Mouse (Mus musculus): ENCODE data around the gene Tsfm. TPM values are rescaled to one million over a fixed set of nuclear protein-coding genes. Genes with fewer than 3 reads are reported as not detected.
"Not testable (repeated sequence)": the region's sequence is repeated elsewhere in the genome, so short reads cannot be mapped to it uniquely, and the experiment has no call there.

Gene Tsfm
- polyA plus RNA-seq, 1 experiment from 2014 or later, result 65.3 TPM

DNA sequence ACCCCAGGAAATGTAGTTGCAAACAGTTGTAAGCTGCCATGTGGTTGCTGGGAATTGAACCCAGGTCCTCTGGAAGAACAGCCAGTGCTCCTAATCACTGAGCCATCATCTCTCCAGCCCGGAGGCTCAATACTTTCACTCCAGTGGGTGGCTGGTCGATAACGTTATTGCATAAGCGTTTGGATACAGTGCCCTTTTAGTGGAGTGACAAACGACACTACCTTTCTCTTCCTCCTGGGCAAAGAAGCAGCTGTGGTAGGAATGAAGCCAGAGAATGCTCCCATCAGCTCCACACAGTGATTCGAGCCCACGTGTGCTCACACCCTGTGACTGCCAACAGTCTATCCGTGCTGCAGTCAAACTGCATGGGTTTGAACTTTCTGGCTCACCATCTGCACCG is 40.6 kb upstream of the Tsfm start:
- peak overlapping the region; percentile 77; the same call in 1 of the 2 replicates for H3K9ac ChIP-seq
- 78% methylated on average over 9 of the region's 9 CpGs for WGBS

GRCm38 (mm10) chr10:127070190-127071121 is 39.8 kb upstream of the Tsfm start, which contains the start of gene Tspan31:
Gene Tspan31 (minus strand): TSS chr10:127070264.
- peaks cover 30% of the 10 kb centered on the region for H3K36me3 ChIP-seq
- peaks cover 34% of the 10 kb centered on the region for H3K4me1 ChIP-seq
- peaks cover 7% of the 10 kb centered on the region; the same call in 1 of the 2 replicates for H3K27me3 ChIP-seq
- H3K4me2 ChIP-seq (replicated peaks), result peak within 1 kb of the TSS; percentile 96
- peak; percentile 90 for ATAC-seq (ENCODE audit: low FRiP score)
- 2% methylated on average over 36 of the region's 36 CpGs for WGBS
- H3K27ac ChIP-seq, result peak within 1 kb of the TSS; percentile 94
- peak within 1 kb of the TSS; percentile 77 for H3K9ac ChIP-seq
- no peaks in the 10 kb centered on the region for H3K9me3 ChIP-seq (replicated peaks)
- H3K4me3 ChIP-seq, result peak within 1 kb of the TSS; percentile 58

More for the DNA sequence above, 40.6 kb upstream of the Tsfm start:
- Histone ChIP-seq H3K36me3 (peaks cover 22% of the 10 kb centered on the region), H3K4me1 (peaks cover 29% of the 10 kb centered on the region), H3K4me2 (replicated peaks) (peak overlapping the region; percentile 96), H3K9me3 (replicated peaks) (no peaks in the 10 kb centered on the region), H3K4me3 (peak overlapping the region; percentile 58), H3K27ac (no peak overlapping the region), H3K27me3 (peaks cover 14% of the 10 kb centered on the region)
- ATAC-seq (ENCODE audit: low FRiP score), result no peak

DNA sequence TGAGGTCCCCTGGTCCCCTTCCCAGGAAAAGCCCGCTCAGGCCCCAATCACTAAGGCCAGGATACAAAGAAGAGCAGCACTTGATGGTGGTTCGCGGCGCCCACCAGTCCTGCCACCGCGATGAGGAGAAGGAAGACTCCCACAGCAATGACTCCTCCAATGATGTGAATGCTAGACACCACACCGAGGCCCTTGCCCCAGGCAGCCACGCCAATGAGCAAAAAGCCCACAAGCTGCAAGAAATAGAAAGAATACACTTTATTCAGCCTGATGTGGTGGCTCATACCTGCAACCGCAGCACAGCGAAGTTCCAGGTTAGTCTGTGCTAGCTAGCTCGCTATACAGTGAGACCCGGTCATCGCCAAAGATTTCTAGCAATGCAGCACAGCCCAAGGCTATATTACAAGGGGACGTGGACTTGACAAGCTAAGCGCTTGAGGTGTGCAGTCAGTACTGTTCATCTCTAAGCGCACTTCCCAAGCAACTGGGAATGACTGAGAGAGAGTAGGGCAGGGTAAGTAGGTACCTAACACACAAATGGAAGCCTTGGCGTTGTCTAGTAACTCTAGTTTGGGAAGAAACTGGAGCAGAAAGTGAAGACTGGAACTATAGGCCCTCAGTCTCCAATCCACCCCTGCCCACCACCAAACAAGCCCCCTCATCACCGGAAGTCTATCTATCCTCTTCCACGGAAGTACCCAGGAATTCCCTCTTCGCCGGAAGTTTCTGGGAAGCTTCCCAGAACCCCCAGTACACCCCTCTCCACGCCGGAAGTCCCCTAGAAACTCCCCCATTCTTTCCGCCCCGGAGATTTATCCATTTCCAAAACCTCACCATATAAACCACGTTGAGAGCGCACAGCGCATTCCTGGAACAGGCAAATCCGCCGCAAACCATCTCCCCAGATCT is 38.9 kb upstream of the Tsfm start:
- H3K36me3 ChIP-seq, result peaks cover 37% of the 10 kb centered on the region
- H3K27ac ChIP-seq, result peak overlapping the region; percentile 94
- no peaks in the 10 kb centered on the region for H3K27me3 ChIP-seq
- no peaks in the 10 kb centered on the region for H3K9me3 ChIP-seq (replicated peaks)
- H3K4me3 ChIP-seq, result peak overlapping the region; percentile 58
- H3K9ac ChIP-seq, result peak overlapping the region; percentile 76
- peak overlapping the region; percentile 96 for H3K4me2 ChIP-seq (replicated peaks)
- WGBS, result 9% methylated on average over 30 of the region's 30 CpGs
- H3K4me1 ChIP-seq, result peaks cover 43% of the 10 kb centered on the region
- peak; percentile 83 for ATAC-seq (ENCODE audit: low FRiP score)

- WGBS, result 84% methylated on average over 9 of the region's 9 CpGs
- Histone ChIP-seq H3K27ac (peak overlapping the region; percentile 94; the same call in 1 of the 2 replicates), H3K4me3 (peak overlapping the region; percentile 58), H3K36me3 (peaks cover 37% of the 10 kb centered on the region), H3K4me2 (replicated peaks) (peak overlapping the region; percentile 96), H3K9ac (peak overlapping the region; percentile 76), H3K9me3 (replicated peaks) (no peaks in the 10 kb centered on the region), H3K4me1 (peaks cover 45% of the 10 kb centered on the region), H3K27me3 (no peaks in the 10 kb centered on the region)
- no peak for ATAC-seq (ENCODE audit: low FRiP score)
Observed at GRCm38 (mm10) chr10:127068360-127069038, 37.9 kb upstream of the Tsfm start.

DNA sequence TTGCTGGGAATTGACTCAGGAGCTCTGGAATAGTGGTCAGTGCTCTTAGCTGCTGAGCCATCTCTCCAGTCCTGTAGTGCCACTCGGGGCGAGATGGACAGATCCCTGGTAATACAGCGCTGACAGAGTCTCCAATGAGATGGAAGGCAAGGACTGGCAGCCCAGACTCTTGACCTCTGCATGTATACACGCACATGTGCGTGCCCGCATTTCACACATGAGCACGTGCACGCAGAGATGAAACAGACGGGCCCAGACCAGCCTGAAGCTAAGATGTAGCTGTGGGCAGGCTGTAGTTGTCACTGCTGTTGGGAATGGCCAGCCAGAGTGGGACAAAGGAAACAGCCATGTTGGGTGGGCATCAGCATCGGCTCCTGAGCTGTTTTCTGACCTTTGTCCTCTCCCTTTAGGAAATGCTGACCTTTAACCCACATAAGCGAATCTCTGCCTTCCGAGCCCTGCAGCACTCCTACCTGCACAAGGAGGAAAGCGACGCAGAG is 35.9 kb upstream of the Tsfm start:
- no peak for ATAC-seq (ENCODE audit: low FRiP score)
- Histone ChIP-seq H3K36me3 (peaks cover 37% of the 10 kb centered on the region), H3K4me2 (replicated peaks) (no peak overlapping the region), H3K4me1 (peaks cover 49% of the 10 kb centered on the region), H3K9ac (no peak overlapping the region), H3K27me3 (no peaks in the 10 kb centered on the region), H3K27ac (peak overlapping the region; percentile 69), H3K9me3 (replicated peaks) (no peaks in the 10 kb centered on the region), H3K4me3 (no peak overlapping the region)
- 90% methylated on average over 14 of the region's 14 CpGs for WGBS

DNA sequence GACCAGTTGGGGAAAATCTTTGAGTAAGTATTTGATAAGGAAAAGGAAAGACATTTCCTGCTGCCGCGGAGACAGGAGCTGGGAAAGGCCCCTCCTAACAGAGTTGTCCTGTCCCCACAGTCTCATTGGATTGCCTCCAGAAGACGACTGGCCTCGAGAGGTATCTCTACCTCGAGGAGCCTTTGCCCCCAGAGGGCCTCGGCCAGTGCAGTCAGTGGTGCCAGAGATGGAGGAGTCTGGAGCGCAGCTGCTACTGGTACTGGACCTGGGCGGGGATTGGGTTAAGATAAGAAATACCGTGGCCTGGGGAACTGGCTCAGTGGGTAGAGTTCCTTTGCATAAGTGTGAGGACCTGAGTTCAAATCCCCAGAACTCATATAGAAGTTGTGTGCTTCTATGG is 35.3 kb upstream of the Tsfm start:
- H3K4me1 ChIP-seq, result peaks cover 51% of the 10 kb centered on the region
- peaks cover 37% of the 10 kb centered on the region for H3K36me3 ChIP-seq
- no peaks in the 10 kb centered on the region for H3K9me3 ChIP-seq (replicated peaks)
- no peak overlapping the region for H3K27ac ChIP-seq
- H3K4me2 ChIP-seq (replicated peaks), result no peak overlapping the region
- 91% methylated on average over 9 of the region's 9 CpGs for WGBS
- H3K4me3 ChIP-seq, result no peak overlapping the region
- no peaks in the 10 kb centered on the region for H3K27me3 ChIP-seq
- H3K9ac ChIP-seq, result peak overlapping the region; percentile 18; the same call in 1 of the 2 replicates
- no peak for ATAC-seq (ENCODE audit: low FRiP score)

DNA sequence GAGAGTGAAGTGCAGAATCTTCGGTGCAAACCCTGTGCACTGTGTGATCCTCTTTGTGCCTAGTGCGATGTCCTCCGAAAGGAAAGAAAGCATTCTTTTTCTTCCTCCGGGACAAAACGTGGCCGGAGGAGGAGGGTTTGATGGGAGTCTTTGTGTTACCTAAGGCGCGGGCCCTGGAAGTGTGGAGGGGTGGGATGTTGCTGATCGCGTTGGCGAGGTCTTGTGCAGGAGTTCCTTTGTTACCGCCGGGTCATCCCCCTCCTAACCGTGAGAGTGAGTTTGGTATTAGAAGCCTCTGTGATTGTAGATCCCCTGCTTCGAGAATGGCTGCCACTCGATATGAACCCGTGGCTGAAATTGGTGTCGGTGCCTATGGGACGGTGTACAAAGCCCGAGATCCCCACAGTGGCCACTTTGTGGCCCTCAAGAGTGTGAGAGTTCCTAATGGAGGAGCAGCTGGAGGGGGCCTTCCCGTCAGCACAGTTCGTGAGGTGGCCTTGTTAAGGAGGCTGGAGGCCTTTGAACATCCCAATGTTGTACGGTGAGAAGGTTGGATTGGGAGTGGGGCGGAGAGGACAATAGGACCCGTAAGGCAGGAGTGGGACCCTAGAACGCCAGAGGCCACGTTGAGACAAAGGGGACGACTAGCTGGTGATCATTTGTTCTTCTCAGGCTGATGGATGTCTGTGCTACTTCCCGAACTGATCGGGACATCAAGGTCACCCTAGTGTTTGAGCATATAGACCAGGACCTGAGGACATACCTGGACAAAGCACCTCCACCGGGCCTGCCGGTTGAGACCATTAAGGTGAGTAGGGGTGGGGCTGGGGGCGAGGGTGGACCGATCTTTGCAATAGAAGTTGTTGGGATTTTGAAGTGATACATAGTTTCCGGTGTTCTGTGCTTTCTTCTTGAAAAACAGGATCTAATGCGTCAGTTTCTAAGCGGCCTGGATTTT is 33.6 kb upstream of the Tsfm start:
- H3K9ac ChIP-seq, result peak overlapping the region; percentile 95
- H3K4me1 ChIP-seq, result peaks cover 52% of the 10 kb centered on the region
- H3K4me2 ChIP-seq (replicated peaks), result peak overlapping the region; percentile 86
- peak overlapping the region; percentile 87 for H3K27ac ChIP-seq
- no peak; the same call in 1 of the 2 replicates for ATAC-seq (ENCODE audit: low FRiP score)
- 15% methylated on average over 37 of the region's 37 CpGs for WGBS
- H3K36me3 ChIP-seq, result peaks cover 37% of the 10 kb centered on the region
- no peaks in the 10 kb centered on the region for H3K9me3 ChIP-seq (replicated peaks)
- 0 out of 2 replicates have a peak, but pooled peaks cover under 1% of the 10 kb centered on the region for H3K27me3 ChIP-seq
- peak overlapping the region; percentile 85 for H3K4me3 ChIP-seq

GRCm38 (mm10) chr10:127063239-127063872 is 32.7 kb upstream of the Tsfm start, which contains the start of gene Cdk4:
Gene Cdk4 (plus strand): TSS chr10:127063534.
- peak within 1 kb of the TSS; percentile 95 for H3K9ac ChIP-seq

GRCm38 (mm10) chr10:127062503-127062902 is 31.9 kb upstream of the Tsfm start:
- Histone ChIP-seq H3K36me3 (peaks cover 30% of the 10 kb centered on the region), H3K27ac (peak overlapping the region; percentile 72; the same call in 1 of the 2 replicates), H3K9ac (no peak overlapping the region), H3K4me2 (replicated peaks) (no peak overlapping the region), H3K27me3 (0 out of 2 replicates have a peak, but pooled peaks cover 4% of the 10 kb centered on the region), H3K9me3 (replicated peaks) (no peaks in the 10 kb centered on the region), H3K4me3 (no peak overlapping the region), H3K4me1 (peaks cover 51% of the 10 kb centered on the region)
- ATAC-seq (ENCODE audit: low FRiP score), result no peak
- 81% methylated on average over 5 of the region's 5 CpGs for WGBS

More at GRCm38 (mm10) chr10:127063239-127063872, 32.7 kb upstream of the Tsfm start, which contains the start of gene Cdk4:
- H3K9me3 ChIP-seq (replicated peaks), result no peaks in the 10 kb centered on the region
- peak within 1 kb of the TSS; percentile 87 for H3K27ac ChIP-seq
- WGBS, result under 1% methylated on average over 45 of the region's 46 CpGs
- H3K27me3 ChIP-seq, result 0 out of 2 replicates have a peak, but pooled peaks cover 4% of the 10 kb centered on the region
- peak; percentile 92 for ATAC-seq (ENCODE audit: low FRiP score)
- peaks cover 36% of the 10 kb centered on the region for H3K36me3 ChIP-seq
- H3K4me3 ChIP-seq, result peak within 1 kb of the TSS; percentile 85
- H3K4me1 ChIP-seq, result peaks cover 51% of the 10 kb centered on the region
- H3K4me2 ChIP-seq (replicated peaks), result peak within 1 kb of the TSS; percentile 86

GRCm38 (mm10) chr10:127062101-127062500 is 31.5 kb upstream of the Tsfm start:
- H3K27ac ChIP-seq; H3K9me3 ChIP-seq (replicated peaks); H3K4me3 ChIP-seq; H3K9ac ChIP-seq; H3K27me3 ChIP-seq; H3K4me2 ChIP-seq (replicated peaks); ATAC-seq (ENCODE audit: low FRiP score): not testable (repeated sequence)
- 89% methylated on average over 4 of the region's 4 CpGs for WGBS
- peaks cover 51% of the 10 kb centered on the region for H3K4me1 ChIP-seq
- H3K36me3 ChIP-seq, result peaks cover 30% of the 10 kb centered on the region

Measured in hindbrain, embryonic 12.5 days (tissue).